Mouse (Mus musculus): ENCODE measurements around the gene Nme3.

DNA sequence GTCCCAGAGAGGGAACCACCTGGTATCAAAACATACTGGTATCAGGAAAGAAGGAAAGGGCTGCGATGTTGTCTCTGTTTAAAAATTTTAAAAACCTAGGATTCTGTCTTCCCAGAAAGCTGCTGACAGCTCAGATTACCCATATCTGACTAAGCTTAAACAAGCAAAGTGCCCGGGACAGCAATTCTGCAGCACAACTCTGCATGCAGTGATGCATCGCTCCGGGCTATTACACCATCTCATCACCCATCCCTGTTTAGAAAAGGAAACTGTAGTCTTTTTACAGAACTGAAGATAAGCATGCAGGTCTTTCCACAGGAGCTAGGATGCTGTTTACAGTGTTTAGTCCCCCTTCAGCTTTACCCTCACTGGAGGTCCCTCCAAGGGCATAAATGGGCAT lies 38.6 kb downstream of the Nme3 start:
- TF ChIP-seq EP300 (IDR thresholded peaks at IDR 0.05; ENCODE audit: insufficient read depth, low read depth, low read length) (no peak), CTCF (IDR thresholded peaks at IDR 0.05; ENCODE audit: low read depth, low read length) (no peak)
